Mouse (Mus musculus) liver, adult 2 months (tissue): Measurements from ENCODE around the gene Ccdc60.

Experiments
- CTCF ChIP-seq: fragments of 200-500 bp; IDR thresholded peaks from 2 replicates; pipeline ENCODE4 v1.5.1; 2011; ENCODE audit warnings: low read depth, low read length, control low read depth
- POLR2A ChIP-seq: fragments of 200-500 bp; IDR thresholded peaks from 2 replicates; pipeline ENCODE4 v1.6.1; 2011; ENCODE audit warnings: low read length, control low read depth; ENCODE audit not compliant: insufficient read depth; ENCODE audit errors: extremely low read depth

DNA sequence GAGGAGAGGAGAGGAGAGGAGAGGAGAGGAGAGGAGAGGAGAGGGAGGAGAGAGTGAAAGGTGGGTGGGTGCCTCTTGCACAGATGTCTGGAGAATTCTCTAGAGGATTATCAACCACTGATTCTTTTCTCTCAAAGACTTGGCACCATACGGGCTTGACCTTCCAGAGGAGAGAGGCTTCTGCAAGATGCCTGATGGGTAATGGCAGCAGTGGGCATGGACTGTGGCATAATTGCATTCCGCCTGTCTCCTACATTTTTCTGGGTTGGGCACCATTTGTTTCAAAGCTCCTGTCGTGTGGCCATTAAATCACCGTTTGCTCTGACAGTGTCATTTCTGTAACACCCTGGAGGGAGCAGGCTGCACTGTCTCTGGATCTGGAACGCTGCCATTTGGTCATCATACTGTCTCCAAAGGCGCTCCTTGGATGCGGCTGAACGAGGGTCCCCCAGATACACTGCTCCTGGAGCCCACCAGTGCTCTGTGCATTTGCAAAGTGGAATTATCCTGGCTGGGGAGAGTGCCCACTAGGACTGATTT lies 30.4 kb downstream of the Ccdc60 start:
- TF ChIP-seq CTCF, result no peak
- no peak for TF ChIP-seq POLR2A
